Mouse (Mus musculus) neural tube, embryonic 10.5 days (tissue): ENCODE data around the gene Zfp740.

Experiments
- DNase-seq: peaks from one replicate; pipeline ENCODE4 v3.0.0-alpha.2; 2017; ENCODE audit warnings: low spot score; ENCODE audit errors: extremely low spot score

The Zfp740 gene

DNA sequence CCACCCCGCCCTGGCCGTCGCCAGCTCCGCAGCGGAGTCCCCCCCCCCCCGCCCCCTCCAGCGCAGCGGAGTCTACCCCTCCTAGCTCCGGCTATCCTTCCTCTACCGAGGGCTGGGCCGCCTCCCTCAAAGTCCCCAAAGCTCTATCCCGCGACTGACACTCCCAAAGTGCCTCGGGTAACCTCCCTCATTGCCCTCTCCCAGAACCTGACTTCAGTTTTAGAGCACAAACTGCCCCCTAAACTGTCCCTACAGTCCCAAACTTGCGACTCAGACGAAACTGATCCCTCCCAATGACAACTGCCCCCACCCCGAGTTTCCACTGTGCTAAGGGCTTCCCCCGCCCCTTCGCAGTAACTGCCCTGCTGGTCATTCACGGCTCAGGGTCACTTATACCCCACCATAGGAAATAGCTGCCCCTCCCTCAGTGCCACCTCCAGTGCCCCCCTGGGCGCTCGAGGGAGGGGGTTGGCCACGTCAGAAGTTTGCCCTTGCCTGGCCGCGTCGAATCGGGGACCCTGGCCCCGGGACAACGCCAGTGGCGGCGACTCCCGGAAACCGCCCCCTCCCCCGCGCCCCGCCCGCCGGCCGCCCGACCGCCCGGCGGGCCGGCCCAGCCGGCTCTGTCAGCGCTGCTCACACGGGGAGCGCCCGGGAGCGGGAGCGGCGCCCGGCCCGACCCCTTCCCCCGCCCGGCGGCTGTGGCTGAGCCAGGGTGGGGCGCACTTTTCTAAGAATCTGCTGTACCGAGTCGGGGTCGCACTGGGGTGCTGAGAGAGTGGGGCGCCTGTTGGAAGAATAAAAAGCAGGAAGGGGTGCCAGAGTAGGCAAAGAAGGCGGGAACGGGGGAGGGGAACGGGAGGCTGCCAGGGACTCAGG, 44.4 kb downstream of the Zfp740 start:
- DNase-seq: peak; percentile 76

DNA sequence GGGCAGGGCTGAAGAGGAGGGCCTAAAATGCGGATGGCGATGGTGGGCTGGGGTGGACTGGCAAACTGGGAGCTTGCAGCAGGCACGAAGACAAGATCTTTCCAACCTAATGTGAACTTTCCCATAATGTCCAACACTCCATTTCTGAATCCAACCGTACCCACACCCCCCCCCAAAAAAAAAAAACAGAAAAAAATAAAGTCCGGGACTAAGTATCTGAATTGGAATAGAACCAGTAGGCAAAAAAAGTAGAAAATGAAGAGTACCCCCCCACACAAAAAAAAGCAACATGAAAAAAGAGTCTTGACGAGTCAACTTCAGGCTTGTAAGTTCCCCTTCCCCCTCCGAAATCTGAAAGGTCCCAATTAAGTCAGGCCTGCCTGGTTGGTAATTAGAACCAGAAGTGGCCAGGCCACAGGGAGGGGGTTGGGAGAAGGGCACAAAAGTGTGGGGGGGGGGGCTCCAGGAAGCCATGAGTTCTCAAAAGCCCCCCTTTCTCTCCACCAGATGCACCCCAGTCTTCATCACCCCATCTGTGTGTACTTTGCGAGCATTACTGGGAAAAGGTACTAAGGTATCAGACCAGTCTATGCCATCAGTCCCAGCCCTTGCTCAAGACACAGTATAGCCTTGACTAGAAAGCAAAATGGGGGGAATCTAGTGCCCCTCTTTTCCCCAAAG, 45.2 kb downstream of the Zfp740 start:
- DNase-seq: no peak

DNA sequence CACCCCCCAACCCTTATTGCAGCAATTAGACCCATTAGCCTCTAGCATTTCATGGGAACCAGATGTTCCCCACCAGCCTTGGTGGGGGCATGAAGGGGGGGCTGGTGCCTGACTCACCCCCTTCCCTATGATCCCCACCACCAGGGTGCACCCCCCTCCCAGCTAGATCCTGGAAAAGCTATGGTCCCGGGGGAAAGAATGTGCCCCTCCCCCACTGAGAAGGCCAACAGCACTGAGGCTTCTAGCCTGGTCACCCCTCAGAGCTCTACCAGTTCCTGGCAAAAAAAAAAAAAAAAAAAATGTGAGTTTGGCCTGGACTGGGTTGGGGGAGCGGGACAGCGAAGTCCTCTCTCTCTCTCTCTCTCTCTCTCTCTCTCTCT, 45.8 kb downstream of the Zfp740 start:
- no peak for DNase-seq

DNA sequence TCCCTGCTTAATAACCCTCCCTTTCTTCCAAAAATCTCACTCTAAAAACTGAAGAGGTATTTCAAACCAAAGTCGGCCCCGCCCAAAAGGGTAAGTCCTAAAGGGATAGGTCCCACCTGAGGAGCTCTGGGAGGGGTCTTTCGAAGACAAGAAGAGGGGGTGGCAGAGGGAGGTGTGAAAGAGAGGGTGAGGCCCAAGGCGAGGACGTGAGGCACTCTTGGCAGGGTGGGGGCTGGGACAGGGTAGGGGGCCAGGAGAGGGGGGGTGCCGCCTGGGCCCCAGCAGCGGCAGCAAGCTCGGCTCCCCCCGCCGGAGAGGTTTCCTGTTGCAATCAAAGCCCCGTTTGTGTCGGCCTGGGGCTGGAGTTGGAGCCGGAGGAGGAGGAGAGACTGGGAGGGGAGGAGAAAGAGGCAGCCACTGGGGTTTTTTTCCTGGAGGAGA, 46.2 kb downstream of the Zfp740 start:
- peak; percentile 41 for DNase-seq

DNA sequence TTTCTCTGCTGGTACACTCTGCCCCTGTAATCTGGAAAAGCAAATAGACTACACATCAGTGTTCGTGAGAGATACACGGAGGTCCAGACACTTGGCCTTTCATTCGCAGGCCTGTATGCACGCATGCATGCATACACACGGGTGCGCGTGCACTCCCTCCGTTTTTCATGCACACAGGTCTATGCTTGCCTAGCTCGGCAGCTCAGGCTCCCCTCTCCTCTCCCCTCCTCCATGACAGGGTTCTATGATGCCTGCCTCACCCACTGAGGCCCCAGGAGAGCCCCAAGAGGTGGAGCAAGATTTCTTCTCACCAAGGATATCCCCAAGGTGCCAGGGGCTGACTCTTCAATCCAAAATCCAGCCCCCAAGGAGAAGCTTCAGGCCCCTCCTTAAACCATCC, 46.9 kb downstream of the Zfp740 start:
- no peak for DNase-seq

DNA sequence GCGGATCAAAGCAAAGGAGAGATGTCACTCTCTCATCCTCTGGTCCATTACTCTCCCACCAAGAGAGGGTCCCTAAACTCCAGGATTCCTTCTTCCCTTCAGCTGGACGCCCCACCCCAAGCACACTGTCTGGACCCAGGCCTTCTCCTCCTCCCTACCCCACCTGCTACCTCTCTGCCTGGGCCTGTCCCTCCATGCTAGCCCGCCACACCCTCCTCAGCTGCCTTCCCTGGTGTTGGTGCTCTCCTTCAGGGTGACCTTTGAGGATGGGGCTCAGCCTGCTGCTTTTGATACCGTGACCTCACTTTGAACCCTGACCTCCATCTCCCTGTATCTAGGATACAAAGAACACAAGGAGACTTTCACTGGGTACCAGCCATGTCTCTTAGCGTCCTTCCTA, 47.5 kb downstream of the Zfp740 start:
- DNase-seq: no peak

DNA sequence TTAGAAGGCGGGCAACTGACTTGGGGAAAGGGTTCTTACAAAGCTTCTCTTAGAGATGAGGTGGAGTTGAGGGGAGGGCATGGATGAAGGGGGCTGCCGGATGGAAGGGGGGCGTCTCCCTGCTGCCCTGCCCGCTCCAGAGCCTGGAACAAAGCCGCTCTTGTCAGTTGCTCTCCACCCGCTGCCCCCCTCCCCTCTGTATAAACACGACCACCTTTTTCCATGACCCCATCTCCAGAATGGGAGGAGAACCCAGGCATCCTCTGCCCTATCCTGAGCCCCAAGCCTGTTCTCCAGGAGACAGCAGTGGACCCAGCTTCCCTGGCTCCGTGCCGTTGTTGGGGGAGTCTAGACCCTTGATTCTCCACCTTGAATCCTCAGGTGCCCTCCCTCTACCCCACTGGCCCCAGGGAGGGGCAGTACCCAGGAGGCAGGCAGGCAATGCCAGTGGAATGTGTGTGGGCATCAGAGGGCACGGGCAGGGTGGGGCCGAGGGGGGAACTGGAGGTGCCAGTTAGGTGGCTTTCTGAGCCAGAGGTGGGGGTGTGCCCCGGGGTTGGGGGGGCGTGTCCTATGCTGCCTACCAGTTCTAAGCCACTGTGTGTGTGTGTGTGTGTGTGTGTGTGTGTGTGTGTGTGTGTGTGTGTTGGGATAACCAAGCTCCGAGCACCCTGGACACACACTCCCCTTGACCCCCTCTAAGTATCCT, 52.7 kb downstream of the Zfp740 start:
- DNase-seq: no peak

DNA sequence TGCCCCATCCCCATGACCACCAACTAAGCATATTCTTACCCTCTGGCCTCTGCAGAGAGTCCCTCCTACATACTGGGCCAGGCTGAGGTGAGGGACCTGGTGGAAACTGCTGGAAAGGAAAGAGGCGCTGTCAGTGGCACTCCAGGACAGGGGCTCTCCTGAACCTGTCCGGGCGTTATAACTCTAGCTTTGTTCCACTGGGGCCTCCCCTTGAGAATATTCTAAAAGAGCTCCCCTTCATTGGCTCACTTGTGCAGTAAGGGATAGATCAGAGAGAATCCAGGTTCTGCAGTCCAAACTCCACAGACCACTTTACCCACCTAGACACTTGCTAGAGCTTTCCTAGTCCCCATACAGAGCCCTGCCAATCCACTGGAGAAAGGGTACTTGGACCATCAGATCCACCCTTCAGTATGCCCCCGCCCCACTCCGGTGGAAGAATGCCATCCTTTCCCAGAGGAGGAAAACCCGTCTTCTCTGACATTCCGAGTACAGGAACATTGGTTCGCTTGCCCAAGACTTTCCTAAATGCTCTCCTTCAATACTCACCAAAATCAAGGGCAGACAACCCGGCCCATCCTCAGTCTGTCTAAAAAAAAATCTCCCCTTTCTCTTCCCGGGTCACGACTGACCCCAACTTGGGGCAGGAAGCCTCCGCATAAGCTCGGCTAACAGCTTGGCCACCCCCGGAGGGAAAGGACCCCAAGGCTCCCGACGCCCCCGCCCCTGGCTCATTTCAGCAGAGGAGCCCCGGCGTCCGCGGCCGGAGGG, 53.6 kb downstream of the Zfp740 start:
- DNase-seq: peak; percentile 47

DNA sequence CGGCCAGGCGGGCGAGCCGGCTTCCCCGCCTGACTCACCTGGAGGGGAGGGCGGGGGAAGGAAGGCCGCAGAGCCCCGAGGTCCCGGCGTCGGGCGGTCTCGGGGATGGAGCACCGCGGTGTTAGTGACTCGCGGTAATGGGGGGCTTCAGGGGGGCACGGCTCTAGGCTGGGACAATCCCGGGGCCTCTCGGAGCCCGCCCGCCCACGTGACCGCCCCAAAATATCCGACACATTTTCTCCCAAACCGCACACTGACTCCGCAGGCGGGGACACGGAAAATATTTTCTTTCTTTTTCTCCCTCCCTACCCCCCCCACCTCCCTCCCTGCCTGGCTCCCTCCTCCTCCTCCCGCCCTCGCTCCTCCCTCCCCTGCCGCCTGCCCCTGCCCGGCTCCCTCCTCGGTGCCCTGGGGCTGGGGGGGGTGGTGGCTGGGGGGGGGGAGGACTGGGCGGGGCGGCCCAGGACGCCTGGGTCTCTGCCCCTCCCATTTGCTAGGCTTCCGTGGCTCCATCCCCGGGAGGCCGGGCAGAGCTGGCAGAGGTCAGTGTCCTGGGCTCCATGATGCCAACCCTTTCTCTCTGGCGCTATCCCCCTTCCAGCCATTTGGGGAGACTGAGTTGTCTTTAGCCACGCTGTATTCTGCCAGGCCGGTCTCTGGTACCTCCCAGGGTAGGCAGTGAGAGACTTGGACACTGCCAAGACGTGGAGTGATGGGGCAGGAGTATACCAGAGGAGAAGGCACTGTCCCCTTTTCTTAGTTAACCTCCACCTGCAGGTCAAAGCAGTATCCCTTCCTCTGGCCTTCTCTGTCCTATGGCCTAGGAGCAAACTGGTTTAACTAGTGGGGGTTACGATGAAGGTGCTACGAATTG, 54.4 kb downstream of the Zfp740 start, which contains the start of gene Rarg:
Gene Rarg, minus strand, starts transcription at position 316 of the 874 bp plus-strand sequence.
- DNase-seq: peak; percentile 47

DNA sequence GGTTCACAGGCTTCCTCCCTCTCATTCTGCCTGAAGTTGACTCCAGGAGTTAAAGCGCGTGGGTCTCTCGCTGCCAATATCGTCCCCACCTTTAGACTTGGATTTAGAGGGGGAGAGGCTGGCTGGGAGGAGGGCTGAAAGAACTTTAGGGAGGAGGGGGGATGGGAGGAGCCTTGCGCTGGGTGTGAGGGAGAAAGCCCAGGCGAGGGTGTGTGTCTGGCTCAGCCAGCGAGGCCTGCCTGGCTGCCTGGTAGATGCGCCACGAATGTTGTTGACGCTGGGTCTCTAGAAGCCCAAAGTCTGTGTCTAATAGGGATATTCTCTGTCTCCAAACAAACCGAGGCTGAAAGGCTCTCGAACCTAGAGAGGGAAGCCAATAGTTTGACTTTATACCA, 55.0 kb downstream of the Zfp740 start:
- DNase-seq: peak; percentile 45

DNA sequence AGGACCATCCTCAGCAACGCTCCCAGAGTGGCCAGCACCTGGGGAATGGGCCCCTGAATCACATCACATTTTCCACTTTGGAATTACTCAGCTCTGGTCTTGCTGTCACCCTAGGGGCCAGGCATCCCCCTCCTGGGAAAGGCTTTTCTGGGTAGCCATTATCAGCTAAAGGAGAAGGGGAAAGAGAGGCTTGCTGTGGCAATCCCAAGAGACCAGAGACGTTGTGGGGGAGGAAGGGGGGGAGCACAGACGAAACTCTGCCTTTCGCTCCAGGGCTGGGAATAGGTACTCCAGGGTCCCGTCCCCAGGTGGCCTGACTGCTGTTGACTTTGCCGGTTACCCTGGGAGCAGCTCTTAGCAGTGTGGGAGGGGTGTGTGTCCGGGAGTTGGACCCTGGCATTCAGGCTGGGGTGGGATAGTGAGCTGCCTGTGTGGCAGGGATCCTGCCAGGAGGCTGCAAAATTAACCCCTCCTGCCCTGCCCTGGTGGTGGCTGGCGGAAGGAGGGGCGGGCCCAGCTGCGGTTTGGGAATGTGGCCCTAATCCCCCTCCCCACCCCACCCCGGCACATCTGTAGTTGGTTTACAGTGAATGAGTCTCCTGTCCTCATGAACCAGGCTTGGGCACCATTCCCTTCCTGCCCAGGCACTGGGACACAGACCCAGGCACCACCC, 55.7 kb downstream of the Zfp740 start:
- DNase-seq: no peak

DNA sequence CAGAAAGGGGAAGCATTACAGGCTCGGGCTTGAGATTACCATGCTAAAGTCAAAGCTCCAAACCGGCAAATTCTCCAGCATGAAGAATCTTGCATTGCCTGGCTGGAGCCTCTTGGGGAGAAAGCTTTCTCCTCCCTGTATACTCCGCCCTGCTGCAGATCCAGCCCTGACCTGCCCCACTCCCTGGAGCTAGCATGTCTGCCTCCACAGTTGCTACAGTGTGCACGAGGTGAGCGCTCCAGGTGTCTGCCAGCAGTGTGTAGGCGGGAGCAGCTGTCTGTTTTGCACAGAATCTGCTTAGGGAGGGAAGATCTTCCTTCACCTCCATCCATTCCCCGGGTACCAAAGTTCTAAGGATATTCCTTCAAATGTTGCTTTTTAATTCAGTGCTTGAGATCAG, 59.5 kb downstream of the Zfp740 start:
- no peak for DNase-seq

DNA sequence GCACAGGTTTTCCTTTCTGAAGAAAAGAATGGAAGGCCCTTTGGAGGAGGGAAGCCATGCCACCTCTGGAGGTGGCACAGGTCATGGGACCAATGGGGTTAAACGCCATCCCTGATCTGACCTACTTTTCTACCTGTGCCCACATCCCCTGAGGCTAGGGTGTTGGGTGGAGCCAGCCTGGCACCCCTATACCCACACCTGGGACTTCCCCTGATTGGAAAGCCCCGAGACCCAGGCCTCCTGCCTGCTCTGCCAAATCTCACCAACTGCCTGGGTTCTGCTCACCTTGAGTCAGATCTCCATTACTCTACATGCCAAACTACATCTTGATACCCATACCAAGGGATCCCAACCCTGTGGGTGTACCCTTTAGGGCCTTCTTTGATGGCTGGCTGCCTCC, 60.0 kb downstream of the Zfp740 start:
- DNase-seq: no peak
